Mouse (Mus musculus): ENCODE data around the gene Dnmt1.
"Not testable (repeated sequence)": the region's sequence is repeated elsewhere in the genome, so short reads cannot be mapped to it uniquely, and the experiment has no call there.

The Dnmt1 gene

GRCm38 (mm10) chr9:20959430-20959938, at the start of gene Dnmt1:
TSS of gene Dnmt1 (minus strand) at chr9:20959888.
- no peak for DNase-seq

DNA sequence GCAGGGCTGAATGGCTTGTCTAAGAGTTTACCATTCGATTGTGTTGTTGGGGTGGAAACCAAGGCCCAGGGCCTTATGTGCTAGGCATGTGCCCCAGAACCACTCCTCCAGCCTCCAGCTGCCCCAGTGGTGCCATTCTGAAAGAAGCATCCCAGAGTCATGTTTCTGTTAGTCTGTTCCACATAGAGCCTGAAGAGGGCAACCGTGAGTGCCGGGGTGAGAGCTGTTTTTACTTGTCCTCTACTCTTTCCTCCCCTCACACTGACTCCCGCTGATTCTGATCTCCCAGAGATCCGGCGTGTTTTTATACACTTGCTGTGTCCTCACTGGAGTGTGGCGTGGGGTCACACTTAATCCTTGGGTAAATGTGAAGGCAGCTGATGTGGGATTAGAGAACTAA, 48.3 kb upstream of the Dnmt1 start:
- no peak for DNase-seq

DNA sequence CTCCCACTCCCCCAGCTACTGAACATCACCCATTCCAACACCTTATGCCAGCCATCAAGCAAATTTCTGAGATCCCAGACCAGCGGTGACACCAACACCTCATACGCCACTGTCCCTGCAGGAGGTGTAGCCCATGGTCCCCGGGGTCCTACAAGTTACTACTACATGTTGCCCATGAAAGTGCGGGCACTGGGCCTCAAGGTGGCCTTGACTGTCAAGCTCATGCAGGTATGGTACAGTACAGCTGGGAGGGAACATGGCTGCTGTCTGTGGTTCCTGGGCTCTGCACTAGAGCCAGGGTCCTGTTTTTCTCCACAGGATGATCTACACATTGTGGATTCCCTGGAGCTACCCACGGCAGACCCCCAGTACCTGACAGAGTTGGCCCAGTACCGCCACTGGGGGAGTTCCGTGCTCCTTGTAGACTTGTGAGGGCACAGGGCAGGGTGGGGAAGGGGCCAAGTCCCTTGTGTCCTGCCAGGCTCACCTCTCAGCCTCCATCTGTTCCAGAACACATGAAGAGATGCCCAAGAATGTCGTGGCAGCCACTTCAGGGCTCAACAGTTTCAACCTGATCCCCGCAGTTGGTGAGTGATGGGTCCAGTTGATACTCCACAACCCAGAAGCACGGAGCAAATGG, 47.7 kb upstream of the Dnmt1 start:
- DNase-seq: no peak

DNA sequence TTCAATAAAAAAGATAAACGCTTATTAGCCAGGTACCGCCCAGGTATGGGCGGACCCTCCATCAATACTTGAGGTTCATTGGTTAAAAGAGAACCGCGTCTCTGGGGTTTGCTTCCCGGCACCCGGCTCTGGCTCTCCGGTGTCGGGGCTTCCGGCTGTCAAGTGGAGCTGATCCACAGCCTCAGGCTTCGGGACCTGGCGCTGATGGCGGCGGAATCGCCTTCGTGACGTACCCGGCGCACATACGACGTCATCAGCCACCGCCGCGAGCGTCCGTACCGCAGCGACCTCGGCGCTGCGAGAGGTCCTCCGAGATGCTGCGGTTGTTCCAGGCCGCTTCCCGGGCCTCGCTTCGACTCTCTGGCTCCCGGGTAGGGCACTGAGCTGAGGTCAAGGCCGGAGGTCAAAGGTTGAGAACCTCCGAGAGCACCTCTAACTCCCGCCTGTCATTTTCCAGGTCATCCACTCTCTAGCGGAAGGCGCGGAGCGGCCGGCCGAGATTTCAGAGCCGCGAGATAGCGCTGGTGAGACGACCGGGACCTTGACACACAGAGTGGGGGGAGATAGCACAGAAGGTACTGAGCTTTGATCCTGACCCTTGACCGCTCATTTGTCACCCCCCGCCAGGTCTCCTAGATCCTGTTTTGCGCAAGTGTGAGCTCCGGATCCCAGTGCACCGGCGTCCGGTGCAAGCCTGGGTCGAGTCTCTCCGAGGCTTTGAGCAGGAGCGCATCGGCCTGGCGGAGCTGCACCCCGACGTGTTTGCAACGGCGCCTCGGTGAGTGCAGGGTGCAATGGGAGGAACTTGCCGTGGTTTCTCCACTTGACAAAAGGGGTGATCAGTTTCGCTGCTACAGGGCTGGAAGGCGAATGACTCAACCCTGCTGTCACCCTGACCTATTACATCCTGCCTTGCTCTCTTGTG, 43.2 kb upstream of the Dnmt1 start, which contains the start of gene Mrpl4:
Gene Mrpl4, plus strand, starts transcription at position 112 of the 925 bp plus-strand sequence.
- DNase-seq: peak; percentile 75 to 80

DNA sequence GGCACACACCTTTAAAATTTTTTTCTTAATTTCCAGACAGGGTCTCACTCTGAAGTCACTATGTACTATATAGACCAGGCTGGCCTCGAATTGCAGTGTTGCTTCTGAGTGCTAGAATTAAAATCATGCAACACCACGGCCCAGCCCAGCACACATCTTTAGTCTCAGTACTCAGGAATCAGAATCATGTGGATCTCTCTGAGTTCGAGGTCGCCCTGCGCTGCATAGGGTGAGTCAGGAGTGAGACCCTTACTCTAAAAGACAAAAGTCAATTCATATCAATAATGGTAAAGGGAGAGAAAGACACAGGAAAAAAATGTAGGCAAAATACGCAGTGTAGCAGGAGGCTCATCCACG, 42.6 kb upstream of the Dnmt1 start:
- no peak for DNase-seq

GRCm38 (mm10) chr9:21001651-21002200, 42.0 kb upstream of the Dnmt1 start:
- DNase-seq: no peak

- no peak for DNase-seq
Measured at GRCm38 (mm10) chr9:21000811-21001210, 41.1 kb upstream of the Dnmt1 start.

DNA sequence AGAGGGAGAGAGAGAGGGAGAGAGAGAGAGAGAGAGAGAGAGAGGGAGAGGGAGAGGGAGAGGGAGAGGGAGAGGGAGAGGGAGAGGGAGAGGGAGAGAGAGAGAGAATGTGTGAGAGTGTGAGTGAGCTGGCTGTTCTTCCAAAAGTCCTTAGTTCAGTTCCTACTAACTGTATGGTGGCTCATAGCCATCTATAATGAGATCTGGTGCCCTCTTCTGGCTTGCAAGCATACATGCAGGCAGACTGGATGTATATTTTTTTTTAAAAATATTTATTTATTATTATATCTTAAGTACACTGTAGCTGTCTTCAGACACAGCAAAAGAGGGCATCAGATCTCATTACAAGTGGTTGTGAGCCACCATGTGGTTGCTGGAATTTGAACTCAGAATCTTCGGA, 38.6 kb upstream of the Dnmt1 start:
- not testable (repeated sequence) for DNase-seq

- DNase-seq: no peak
Measured at GRCm38 (mm10) chr9:20997065-20997464, 37.4 kb upstream of the Dnmt1 start.

- no peak for DNase-seq
Measured at GRCm38 (mm10) chr9:20995069-20995468, 35.4 kb upstream of the Dnmt1 start.

DNA sequence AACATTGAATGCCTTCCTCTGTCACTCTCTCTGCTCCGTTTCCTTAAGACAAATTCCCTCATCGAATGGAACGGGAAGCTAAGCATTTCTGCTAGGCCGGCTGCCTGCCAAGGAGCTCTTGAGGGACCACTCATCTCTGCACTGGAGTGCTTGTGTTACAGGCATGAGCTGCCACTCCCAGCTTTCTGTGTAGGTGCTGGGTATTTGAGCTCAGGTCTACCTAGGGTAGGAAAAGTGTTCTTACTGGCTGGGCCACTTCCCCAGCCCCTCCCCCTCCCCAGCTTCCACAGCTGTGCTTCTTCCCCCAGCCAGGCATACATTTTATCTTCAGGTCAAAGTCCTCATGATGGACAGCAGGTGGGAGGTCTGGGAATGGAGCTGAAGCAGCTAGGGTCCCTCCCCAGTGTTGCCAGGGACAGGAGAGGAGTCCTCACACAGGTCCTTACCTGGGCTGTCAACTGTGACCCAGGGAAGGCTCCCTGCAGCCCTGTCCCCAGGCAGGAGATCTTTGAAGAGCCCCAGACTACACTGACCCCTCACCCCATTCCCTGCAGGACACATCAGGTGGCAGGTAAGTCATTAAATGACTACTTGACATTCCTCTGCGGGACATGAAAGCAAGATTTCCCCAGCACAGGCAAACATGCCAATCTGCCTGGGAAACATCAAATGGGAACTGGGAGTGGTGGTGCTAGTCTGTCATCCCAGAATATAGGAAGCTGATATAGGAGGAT, 33.6 kb upstream of the Dnmt1 start:
- DNase-seq: no peak

DNA sequence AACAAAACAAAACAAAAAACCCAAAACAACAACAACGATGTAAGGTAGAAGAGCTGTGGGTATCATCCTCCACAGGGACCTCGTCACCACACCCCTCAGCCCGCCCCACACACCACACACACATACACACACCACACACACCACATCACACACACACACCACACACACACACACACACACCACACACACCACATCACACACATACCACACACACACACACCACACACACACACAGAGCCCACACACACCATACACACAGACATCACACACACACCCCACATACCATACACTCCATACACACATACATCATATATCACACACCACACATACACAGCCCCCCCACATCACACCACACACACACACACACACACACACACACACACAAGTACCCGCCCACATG, 31.9 kb upstream of the Dnmt1 start:
- DNase-seq: no peak

DNA sequence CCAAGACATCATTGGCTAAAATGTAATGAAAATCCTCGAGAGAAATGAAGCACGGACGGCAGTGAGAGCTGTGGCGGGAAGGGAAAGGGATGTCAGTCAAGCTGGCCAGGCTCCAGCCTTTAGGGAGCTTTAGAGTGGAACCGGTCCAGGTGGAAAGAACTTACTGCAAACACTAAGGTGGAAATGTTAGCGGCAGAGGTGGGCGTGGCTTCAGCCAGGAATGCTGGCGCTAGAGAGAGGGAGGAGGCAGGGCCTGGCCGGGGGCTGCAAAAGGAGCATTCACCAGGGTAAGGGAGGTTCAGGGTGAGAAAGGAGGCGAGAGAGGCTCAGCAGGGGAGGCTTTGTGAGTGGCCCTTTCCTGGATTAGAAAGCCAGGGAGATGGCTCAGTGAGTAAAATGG, 31.2 kb upstream of the Dnmt1 start:
- DNase-seq: no peak

GRCm38 (mm10) chr9:20987953-20988352, 28.3 kb upstream of the Dnmt1 start:
- DNase-seq: peak; percentile 16 to 37

- no peak for DNase-seq
Measured at GRCm38 (mm10) chr9:20986952-20987686, 27.4 kb upstream of the Dnmt1 start.

GRCm38 (mm10) chr9:20983169-20983568, 23.5 kb upstream of the Dnmt1 start:
- DNase-seq: peak; percentile 31 to 44

- DNase-seq: no peak
Measured at GRCm38 (mm10) chr9:20982171-20982570, 22.5 kb upstream of the Dnmt1 start.

- DNase-seq: no peak
Measured at GRCm38 (mm10) chr9:20979769-20980168, 20.1 kb upstream of the Dnmt1 start.

DNA sequence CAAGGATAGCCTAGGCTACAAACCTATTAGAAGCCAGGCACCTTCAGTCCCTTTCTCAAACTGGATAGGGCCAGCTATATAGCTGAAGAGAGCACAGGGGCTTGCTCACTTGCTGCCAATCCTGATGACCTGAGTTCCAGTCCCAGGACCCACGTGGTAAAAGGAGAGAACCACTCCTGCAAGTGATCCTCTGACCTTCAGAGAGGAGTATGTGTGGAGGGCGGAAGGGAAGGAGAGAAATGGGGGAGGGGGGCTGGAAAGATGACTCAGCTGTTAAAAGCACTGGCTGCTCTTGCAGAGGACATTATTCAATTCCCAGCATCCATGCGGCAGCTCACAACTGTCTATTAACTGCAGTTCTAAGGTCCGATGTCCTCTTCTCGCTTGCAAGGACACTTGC, 19.5 kb upstream of the Dnmt1 start:
- no peak for DNase-seq

DNA sequence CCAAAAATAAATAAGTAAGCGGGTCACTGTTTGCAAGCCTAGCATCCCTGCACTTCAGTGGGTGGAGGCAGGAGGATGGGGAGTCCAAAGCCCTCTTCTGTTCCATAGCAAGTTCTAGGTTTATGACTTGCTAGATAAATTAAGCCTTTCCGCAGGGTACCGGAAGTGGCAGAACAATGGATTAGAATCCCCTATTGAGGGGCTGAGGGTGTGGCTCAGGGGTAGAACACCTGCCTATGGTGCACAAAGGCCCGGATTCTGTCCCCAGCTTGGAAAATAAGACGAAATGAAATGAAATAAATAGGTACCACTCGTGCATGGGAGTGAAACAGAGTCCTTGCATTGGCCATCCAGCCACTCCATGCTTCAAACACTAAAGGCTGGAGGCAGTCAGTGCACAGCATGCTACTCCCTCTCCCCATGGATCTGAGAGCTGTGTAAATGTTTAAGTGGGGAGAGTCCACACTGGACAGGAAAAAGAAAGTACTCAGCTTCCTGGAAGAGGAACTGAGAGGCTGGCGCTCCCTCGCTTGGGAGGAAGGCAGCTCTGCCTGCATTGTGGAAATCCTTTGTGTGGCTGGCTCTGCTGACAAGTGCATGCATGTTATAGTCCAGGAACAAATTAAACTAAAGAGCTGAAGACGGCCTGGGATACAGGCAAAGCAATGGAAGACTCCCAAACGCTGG, 18.9 kb upstream of the Dnmt1 start:
- DNase-seq: no peak

GRCm38 (mm10) chr9:20976961-20977689, 17.4 kb upstream of the Dnmt1 start:
- no peak for DNase-seq

Measured in thymus, postnatal 36 days (tissue).